Mouse (Mus musculus) fibroblast of lung, adult 2 months (primary cell): ENCODE measurements around the gene Sost.
A peak's percentile ranks its signal among the peaks of the same experiment; 100 is the strongest.

Experiments used
- DNase-seq: peaks from one replicate; pipeline ENCODE4 v3.0.0-alpha.2; 2011; ENCODE audit warnings: low read depth

Sost gene

GRCm38 (mm10) chr11:101943055-101943454 is 23.8 kb downstream of the Sost start:
- DNase-seq = no peak

GRCm38 (mm10) chr11:101937108-101937507 is 29.7 kb downstream of the Sost start:
- DNase-seq = no peak

GRCm38 (mm10) chr11:101936421-101936820 is 30.4 kb downstream of the Sost start:
- no peak for DNase-seq

GRCm38 (mm10) chr11:101935743-101936142 is 31.1 kb downstream of the Sost start:
- DNase-seq = no peak

DNA sequence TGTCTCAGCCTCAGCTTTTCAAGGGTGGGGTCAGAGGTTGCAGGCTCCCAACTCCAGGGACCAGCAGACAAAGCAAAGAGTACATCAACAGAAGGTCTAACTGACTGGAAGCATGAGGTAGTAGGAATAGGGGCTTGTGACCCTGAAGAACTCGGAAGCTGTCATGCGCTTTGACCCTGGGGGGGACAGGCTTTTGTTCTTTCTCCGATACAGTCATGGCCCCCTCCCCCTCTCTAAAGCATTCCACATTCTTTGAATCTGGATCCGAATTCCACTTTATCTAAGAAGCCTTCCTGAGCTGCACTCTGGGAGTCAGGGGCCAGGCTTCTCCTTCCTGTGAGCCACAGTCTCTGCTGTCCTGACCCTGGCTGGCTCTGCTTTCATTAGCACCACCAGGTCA is 34.8 kb downstream of the Sost start:
- DNase-seq = no peak

- no peak for DNase-seq
These were observed 38.6 kb downstream of the Sost start for GRCm38 (mm10) chr11:101928030-101928762.

GRCm38 (mm10) chr11:101926951-101927589 is 39.7 kb downstream of the Sost start:
- no peak for DNase-seq

DNA sequence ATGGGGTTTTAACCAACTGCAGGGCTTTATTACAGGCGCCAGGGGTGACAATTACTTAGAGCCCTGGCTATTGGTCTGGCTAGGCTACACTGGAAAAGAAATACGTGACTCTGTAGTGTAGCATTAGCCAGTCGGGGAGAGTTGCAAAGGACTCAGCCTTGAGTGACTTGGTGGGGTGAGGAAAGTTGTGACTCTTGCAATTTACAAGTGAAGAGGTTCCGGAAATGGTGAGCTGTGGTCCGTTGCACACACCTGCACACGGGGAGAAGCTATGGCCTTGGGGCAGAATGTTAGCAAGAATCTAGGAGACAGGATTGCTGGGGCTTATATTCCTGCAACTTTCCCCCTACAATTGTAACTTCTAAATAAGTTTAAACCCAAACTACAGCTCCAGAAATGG is 41.2 kb downstream of the Sost start:
- no peak for DNase-seq

DNA sequence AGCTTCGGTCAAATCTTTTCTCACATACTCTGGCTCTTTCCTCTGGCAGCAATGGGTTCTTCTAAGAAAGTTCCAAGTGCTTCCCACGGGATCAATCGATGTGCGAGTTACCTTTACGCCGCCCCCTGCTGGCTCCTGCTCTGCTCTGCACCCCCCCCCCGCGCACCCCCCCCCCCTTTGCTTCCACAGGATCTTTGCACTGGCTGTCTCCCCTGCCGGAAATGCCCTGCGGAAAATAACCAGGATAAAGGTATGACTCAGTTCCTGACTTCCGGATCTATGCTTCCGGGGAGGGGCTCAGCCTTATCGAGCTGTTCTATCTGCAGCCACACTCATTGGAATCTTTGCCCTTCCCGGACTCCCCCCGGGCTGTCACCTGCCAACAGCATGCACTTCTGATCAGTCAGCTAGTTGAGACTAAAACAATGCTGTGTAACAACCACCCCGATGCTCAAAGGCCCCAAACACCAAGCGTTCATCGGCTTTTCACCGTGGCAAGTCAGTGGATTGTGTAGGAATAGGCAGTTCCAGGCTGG is 42.3 kb downstream of the Sost start:
- DNase-seq = no peak

DNA sequence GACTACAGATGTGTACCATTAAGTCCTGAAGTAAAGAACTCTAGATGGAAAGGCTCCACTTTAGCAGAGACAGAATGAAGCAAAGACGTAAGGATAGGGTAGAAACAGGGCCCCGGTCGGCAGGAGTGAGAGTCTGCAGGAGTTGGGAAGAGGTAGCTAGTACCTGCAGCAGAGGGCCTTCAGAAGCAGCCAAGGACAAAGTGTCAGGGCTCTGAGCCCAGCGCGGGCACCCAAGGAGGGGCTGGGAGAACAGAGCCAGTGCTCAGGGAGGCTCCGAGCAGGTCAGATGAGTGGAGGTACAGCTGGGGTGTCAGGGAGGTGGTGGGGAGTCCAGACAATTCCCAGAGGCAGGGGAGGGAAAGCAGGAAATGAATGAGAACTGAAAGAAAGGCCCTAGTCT is 42.8 kb downstream of the Sost start:
- no peak for DNase-seq

DNA sequence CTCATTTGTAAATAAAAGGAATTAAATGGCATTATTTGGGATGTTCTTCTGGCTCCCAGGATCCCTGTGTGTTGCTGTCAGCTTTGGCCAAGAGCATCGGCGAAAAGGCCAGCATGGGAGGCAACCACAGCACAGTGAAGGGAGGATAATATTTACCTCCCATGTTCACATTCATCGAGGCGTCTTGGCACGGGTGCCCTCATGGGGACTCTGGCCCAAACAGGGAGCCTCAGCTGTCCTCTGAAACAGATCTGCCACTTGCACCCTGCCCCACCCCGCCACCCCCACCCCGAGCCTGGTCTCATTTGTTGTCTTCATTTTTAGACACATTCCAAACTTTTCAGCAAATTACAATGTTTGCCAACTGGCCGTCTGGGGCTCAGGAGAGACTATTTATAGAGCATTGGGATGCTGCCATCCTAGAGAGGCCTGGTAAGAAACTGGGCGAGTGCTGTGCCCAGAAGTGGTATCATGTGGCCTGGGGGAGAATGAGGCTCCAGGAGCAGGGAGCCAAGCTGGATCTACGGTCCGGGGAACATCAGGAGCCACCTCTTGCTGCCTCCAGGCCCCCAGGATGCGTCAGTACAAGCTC is 45.4 kb downstream of the Sost start:
- peak; percentile 74 for DNase-seq

- peak; percentile 47 for DNase-seq
These were observed 47.2 kb downstream of the Sost start for GRCm38 (mm10) chr11:101919660-101920059.

DNA sequence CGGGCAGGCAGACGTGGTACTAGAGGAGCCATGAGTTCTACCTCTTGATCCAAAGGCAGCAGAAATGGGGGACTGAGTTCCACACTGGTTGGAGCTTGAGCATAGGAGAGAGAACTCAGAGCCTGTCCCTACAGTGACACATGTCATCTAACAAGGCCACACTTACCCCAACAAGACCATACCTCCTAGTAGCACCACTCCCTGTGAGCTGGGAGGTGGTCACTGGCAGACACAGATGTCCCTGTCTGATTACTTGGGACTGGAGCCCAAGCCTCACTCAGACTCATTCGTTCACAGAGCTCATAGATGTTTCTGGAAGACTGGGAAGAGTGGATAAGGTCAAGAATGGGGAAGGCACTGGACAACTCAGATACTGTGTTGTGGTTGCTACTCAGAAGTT is 48.2 kb downstream of the Sost start:
- no peak for DNase-seq

GRCm38 (mm10) chr11:101916772-101917171 is 50.0 kb downstream of the Sost start:
- no peak for DNase-seq

GRCm38 (mm10) chr11:101913591-101913990 is 53.2 kb downstream of the Sost start:
- DNase-seq = no peak
